Mouse (Mus musculus) cerebellum, adult 2 months (tissue): ENCODE data around the gene Nrxn1. TPM values are rescaled to one million over a fixed set of nuclear protein-coding genes. Genes with fewer than 3 reads are reported as not detected.

Source experiments
- DNase-seq, 2 experiments: peaks; one replicate each; pipeline ENCODE4 v3.0.0; 2021
- H3K27ac ChIP-seq: fragments of 200-500 bp; 2 replicates; pipeline ENCODE4 v1.5.1; 2012; ENCODE audit warnings: low read length, control low read depth, inconsistent platforms; ENCODE audit not compliant: insufficient read depth
- H3K27me3 ChIP-seq: fragments of 200-500 bp; 2 replicates; pipeline ENCODE4 v1.6.1; 2012; ENCODE audit warnings: inconsistent platforms, mild to moderate bottlenecking, low read length, moderate library complexity; ENCODE audit not compliant: control insufficient read depth, insufficient read depth
- H3K4me1 ChIP-seq: fragments of 200-500 bp; 2 replicates; pipeline ENCODE4 v1.6.1; 2011; ENCODE audit warnings: low read length; ENCODE audit not compliant: control insufficient read depth, insufficient read depth
- H3K4me3 ChIP-seq: fragments of 200-500 bp; replicated peaks from 2 replicates; pipeline ENCODE3; 2011; ENCODE audit warnings: mild to moderate bottlenecking, low read depth, low read length, control low read depth; ENCODE audit not compliant: insufficient read depth
- CTCF ChIP-seq: fragments of 200-500 bp; IDR thresholded peaks from 2 replicates; pipeline ENCODE4 v1.5.1; 2011; ENCODE audit warnings: low read depth, mild to moderate bottlenecking, control low read depth, low read length, moderate library complexity, borderline replicate concordance; ENCODE audit not compliant: insufficient read depth
- POLR2A ChIP-seq: fragments of 200-500 bp; IDR thresholded peaks from 2 replicates; pipeline ENCODE4 v1.6.1; 2011; ENCODE audit warnings: low read length, control low read depth, borderline replicate concordance; ENCODE audit not compliant: insufficient read depth
- WGBS: fragments of 180-500 bp; shearing (Covaris S2); methylation state at CpG from one replicate; pipeline ENCODE4 v1.1.7; 2018; 5-methylcytosine and 5-hydroxymethylcytosine counted together
- polyA plus RNA-seq: library from polyadenylated mRNA; depleted of rRNA; stranded (reverse); fragments of >200 nt; gene quantifications from 2 replicates; pipeline ENCODE4 v1.2.3, GENCODE M21; 2012

The Nrxn1 gene
- polyA plus RNA-seq, 1 experiment: 143 TPM

GRCm38 (mm10) chr17:90798689-90799088, 294.2 kb downstream of the Nrxn1 start:
- H3K4me1 ChIP-seq: peaks cover 12% of the 10 kb centered on the region; the same call in 1 of the 2 replicates
- TF ChIP-seq POLR2A (no peak), CTCF (no peak)
- no peak overlapping the region for H3K27ac ChIP-seq
- WGBS: 98% methylated on average over 2 of the region's 2 CpGs
- no peaks in the 10 kb centered on the region for H3K27me3 ChIP-seq
- no peak overlapping the region for H3K4me3 ChIP-seq
- no peak for DNase-seq

- Histone ChIP-seq H3K4me1 (peaks cover 12% of the 10 kb centered on the region; the same call in 1 of the 2 replicates), H3K27ac (no peak overlapping the region), H3K27me3 (no peaks in the 10 kb centered on the region), H3K4me3 (no peak overlapping the region)
- DNase-seq: no peak
- no peak for TF ChIP-seq POLR2A
- TF ChIP-seq CTCF: no peak
- WGBS: 89% methylated on average over 2 of the region's 2 CpGs
Measured at GRCm38 (mm10) chr17:90797659-90798288, 295.1 kb downstream of the Nrxn1 start.

- Histone ChIP-seq H3K4me3 (no peak overlapping the region), H3K27ac (no peak overlapping the region; the same call in 1 of the 2 replicates), H3K4me1 (peaks cover 12% of the 10 kb centered on the region; the same call in 1 of the 2 replicates), H3K27me3 (no peaks in the 10 kb centered on the region)
- no peak for DNase-seq
- WGBS: 35% methylated on average over 2 of the region's 2 CpGs
- TF ChIP-seq CTCF (no peak), POLR2A (no peak)
Measured at GRCm38 (mm10) chr17:90796974-90797373, 295.9 kb downstream of the Nrxn1 start.

DNA sequence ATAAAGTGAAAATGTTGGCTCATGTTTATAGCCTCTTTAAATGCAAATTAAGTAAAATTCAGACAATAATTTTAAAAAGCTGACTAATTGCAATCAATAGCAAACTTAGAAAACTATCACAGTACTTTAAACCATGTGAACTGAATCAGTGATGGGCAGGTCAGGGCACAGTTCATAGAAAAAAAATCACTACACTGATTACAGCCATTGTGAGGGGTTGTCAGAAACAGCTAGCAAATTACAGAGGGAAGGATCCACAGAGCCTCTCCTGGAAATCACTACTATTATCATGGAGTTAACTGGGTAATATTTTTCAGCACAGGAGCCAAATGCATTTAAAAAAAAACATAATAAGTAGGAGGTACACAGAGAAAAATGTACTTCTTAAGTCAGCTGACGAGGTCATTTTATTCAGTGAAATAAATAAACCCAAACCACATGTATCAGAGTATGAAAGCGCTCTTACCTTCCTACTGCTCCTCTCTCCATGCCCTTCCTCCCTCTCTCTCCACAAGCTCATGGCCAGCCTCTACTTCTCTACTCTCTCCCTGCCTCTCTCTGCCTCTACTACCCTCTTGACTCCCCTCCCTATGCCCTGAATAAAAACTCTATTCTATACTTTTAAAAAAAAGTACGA, 304.3 kb downstream of the Nrxn1 start:
- TF ChIP-seq CTCF: no peak
- no peak for TF ChIP-seq POLR2A
- H3K4me1 ChIP-seq: no peaks in the 10 kb centered on the region
- H3K4me3 ChIP-seq: no peak overlapping the region
- no peak for DNase-seq
- no peak overlapping the region for H3K27ac ChIP-seq
- 97% methylated on average over 3 of the region's 3 CpGs for WGBS
- no peaks in the 10 kb centered on the region for H3K27me3 ChIP-seq

DNA sequence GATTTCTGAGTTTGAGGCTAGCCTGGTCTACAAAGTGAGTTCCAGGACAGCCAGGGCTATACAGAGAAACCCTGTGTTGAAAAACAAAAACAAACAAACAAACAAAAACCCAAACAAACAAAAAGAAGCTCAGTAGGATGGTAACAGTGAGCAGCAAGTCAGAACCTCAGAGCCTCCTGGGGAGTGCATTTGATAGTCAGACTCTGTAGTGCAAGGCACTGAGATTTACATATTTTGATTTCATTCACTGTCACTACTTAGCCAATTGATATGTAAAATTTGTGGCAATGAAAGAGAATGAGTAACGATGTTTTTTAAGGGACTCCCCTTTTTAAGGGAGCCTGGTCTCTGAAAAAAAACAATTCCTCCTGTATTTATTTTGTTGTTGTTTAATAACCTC, 304.8 kb downstream of the Nrxn1 start:
- no peak for DNase-seq
- no peak overlapping the region for H3K4me3 ChIP-seq
- no peaks in the 10 kb centered on the region for H3K4me1 ChIP-seq
- no peak overlapping the region for H3K27ac ChIP-seq
- TF ChIP-seq POLR2A (no peak), CTCF (no peak)
- WGBS: 55% methylated on average over 1 of the region's 1 CpGs
- no peaks in the 10 kb centered on the region for H3K27me3 ChIP-seq

GRCm38 (mm10) chr17:90787121-90787788, 305.6 kb downstream of the Nrxn1 start:
- WGBS: 94% methylated on average over 5 of the region's 5 CpGs

GRCm38 (mm10) chr17:90780481-90780880, 312.4 kb downstream of the Nrxn1 start:
- no peak for DNase-seq
- H3K27me3 ChIP-seq: no peaks in the 10 kb centered on the region
- H3K27ac ChIP-seq: no peak overlapping the region
- WGBS: 87% methylated on average over 1 of the region's 1 CpGs
- TF ChIP-seq CTCF (no peak), POLR2A (no peak)
- peaks cover 3% of the 10 kb centered on the region; the same call in 1 of the 2 replicates for H3K4me1 ChIP-seq
- no peak overlapping the region for H3K4me3 ChIP-seq

More at GRCm38 (mm10) chr17:90787121-90787788, 305.6 kb downstream of the Nrxn1 start:
- DNase-seq: no peak
- Histone ChIP-seq H3K27ac (no peak overlapping the region), H3K4me3 (no peak overlapping the region), H3K4me1 (no peaks in the 10 kb centered on the region), H3K27me3 (no peaks in the 10 kb centered on the region)
- no peak for TF ChIP-seq POLR2A
- TF ChIP-seq CTCF: no peak
